Mouse (Mus musculus) hindbrain, embryonic 13.5 days (tissue): ENCODE measurements around the gene Alkbh4. TPM values are rescaled to one million over a fixed set of nuclear protein-coding genes. Genes with fewer than 3 reads are reported as not detected.
"Not testable (repeated sequence)": the region's sequence is repeated elsewhere in the genome, so short reads cannot be mapped to it uniquely, and the experiment has no call there.

Source experiments
- ATAC-seq: fragments of 200-750 bp; cut with Nextera tagmentation; 2 replicates; pipeline ENCODE4 v1.8.0; 2017; ENCODE audit warnings: moderate TSS enrichment; ENCODE audit not compliant: low FRiP score
- H3K27ac ChIP-seq: fragments of 300-500 bp; sonication (generic); 2 replicates; pipeline ENCODE4 v1.5.1; 2015; ENCODE audit warnings: inconsistent platforms, mild to moderate bottlenecking, moderate library complexity
- H3K27me3 ChIP-seq: fragments of 300-500 bp; sonication (generic); 2 replicates; pipeline ENCODE4 v1.6.1; 2015; ENCODE audit warnings: mild to moderate bottlenecking, inconsistent platforms
- H3K36me3 ChIP-seq: fragments of 300-500 bp; sonication (generic); 2 replicates; pipeline ENCODE4 v1.6.1; 2015; ENCODE audit warnings: mild to moderate bottlenecking, inconsistent platforms
- H3K4me1 ChIP-seq: fragments of 300-500 bp; sonication (generic); replicated peaks from 2 replicates; pipeline ENCODE4 v1.6.1; 2015; ENCODE audit warnings: inconsistent platforms
- H3K4me2 ChIP-seq: fragments of 300-500 bp; sonication (generic); 2 replicates; pipeline ENCODE4 v1.6.1; 2015; ENCODE audit warnings: inconsistent platforms, mild to moderate bottlenecking, moderate library complexity
- H3K4me3 ChIP-seq: fragments of 300-500 bp; sonication (generic); 2 replicates; pipeline ENCODE4 v1.5.1; 2015; ENCODE audit warnings: mild to moderate bottlenecking, inconsistent platforms
- H3K9ac ChIP-seq: fragments of 300-500 bp; sonication (generic); 2 replicates; pipeline ENCODE4 v1.6.1; 2015; ENCODE audit warnings: mild to moderate bottlenecking, inconsistent platforms
- H3K9me3 ChIP-seq: fragments of 300-500 bp; sonication (generic); 2 replicates; pipeline ENCODE4 v1.6.1; 2016; ENCODE audit warnings: inconsistent platforms
- WGBS: fragments of 180-500 bp; shearing (Covaris S2); methylation state at CpG from one replicate; pipeline ENCODE4 v1.1.7; 2015; 5-methylcytosine and 5-hydroxymethylcytosine counted together
- polyA plus RNA-seq: library from polyadenylated mRNA; unstranded; fragments of >200 nt; fragmentation: Nextera tagmentation; extraction: Ambion mirVana; gene quantifications from 2 replicates; pipeline ENCODE4 v1.2.1, GENCODE M21; 2015

Gene Alkbh4
- polyA plus RNA-seq, 1 experiment from 2014 or later: 24.6 TPM

DNA sequence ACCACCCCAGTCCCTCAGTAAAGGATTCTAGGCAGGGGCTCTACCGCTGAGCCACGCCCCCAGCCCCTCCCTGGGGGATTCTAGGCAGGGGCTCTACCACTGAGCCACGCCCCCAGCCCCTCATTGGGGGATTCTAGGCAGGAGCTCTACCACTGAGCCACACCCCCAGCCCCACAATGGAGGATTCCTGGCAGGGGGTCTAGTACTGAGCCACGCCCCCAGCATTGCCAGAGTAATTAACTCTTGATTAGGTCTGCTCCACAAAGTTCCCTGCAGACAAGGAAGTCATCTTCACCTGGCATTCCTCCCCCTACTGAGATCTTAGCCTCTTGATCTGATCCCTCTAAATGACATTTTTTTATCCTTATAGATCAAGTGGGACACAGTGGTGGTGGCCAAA lies 22.4 kb upstream of the Alkbh4 start:
- H3K4me2 ChIP-seq, ATAC-seq, H3K9me3 ChIP-seq, H3K9ac ChIP-seq, H3K27me3 ChIP-seq, H3K4me3 ChIP-seq, H3K27ac ChIP-seq, H3K36me3 ChIP-seq: not testable (repeated sequence)
- H3K4me1 ChIP-seq: peaks cover 23% of the 10 kb centered on the region
- WGBS: 47% methylated on average over 4 of the region's 4 CpGs

DNA sequence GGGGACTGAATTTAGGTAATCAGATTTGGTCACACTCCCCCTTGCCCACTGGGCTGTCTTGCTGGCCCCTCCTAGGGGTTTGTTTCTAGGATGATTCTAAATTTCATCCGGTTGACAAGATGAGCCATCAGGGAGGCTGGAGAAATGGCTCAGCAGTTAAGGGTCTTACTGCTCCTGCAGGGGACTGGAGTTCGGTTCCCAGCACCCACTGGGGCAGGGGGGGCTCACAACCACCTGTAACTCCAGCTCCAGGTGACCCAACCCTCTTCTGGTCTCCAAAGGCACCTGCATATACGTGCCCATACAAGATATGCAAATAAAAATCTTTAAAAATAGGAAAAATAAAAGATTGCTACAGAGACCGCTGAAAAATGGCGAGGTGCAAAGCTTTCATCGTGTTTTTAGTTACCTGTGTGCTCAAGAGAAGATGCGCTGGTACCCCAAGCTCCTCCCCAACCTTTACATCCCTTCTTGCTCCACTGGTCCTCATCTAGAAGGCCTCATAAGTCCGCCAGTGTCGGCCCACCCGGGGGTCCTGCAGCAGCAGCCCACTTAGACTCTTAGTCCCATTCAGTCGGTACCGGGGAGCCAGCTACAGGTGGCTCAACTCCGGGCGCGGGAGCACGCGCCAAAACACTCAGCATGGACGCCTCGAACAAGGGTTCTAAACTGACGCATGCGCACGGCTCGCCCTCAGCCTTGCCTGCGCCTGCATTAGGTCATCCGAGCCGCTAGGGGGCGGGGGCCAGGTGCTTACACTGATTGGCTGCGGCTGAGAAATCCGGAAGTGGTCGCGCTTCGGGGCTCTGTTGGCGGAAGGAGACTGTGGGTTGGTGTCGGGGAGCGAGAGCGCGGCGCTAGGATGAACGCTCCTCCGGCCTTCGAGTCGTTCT lies 19.8 kb upstream of the Alkbh4 start, which contains the start of gene Polr2j:
TSS of gene Polr2j (plus strand) at position 741 of the 893 bp plus-strand sequence.
- Histone ChIP-seq H3K27ac (peak within 1 kb of the TSS; percentile 80), H3K4me3 (peak within 1 kb of the TSS; percentile 91), H3K4me1 (peaks cover 26% of the 10 kb centered on the region), H3K4me2 (peak within 1 kb of the TSS; percentile 92), H3K9me3 (no peaks in the 10 kb centered on the region), H3K9ac (peak within 1 kb of the TSS; percentile 91), H3K36me3 (peaks cover 23% of the 10 kb centered on the region), H3K27me3 (no peaks in the 10 kb centered on the region)
- peak; percentile 96 for ATAC-seq
- 3% methylated on average over 37 of the region's 42 CpGs for WGBS

DNA sequence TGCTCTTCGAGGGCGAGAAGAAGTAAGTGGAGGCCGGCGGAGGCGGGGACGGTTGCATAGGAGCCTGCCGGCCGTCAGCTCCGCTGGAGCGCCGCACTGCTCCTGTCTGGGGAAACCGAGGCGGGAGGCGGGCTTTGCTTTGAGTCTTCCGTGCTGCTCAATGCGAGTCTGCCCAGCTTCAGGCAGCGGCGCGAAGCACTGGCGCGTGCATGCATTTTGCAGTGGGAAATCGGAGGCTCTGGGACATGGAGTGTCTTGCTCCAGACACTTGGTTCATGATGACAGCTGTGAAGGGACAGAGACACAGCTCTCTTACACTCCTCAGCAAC lies 19.2 kb upstream of the Alkbh4 start:
- Histone ChIP-seq H3K27me3 (no peaks in the 10 kb centered on the region), H3K36me3 (peaks cover 29% of the 10 kb centered on the region), H3K4me1 (peaks cover 26% of the 10 kb centered on the region), H3K9me3 (no peaks in the 10 kb centered on the region), H3K27ac (peak overlapping the region; percentile 80), H3K9ac (peak overlapping the region; percentile 91), H3K4me3 (peak overlapping the region; percentile 91), H3K4me2 (peak overlapping the region; percentile 92)
- ATAC-seq: peak; percentile 65
- WGBS: under 1% methylated on average over 22 of the region's 22 CpGs

DNA sequence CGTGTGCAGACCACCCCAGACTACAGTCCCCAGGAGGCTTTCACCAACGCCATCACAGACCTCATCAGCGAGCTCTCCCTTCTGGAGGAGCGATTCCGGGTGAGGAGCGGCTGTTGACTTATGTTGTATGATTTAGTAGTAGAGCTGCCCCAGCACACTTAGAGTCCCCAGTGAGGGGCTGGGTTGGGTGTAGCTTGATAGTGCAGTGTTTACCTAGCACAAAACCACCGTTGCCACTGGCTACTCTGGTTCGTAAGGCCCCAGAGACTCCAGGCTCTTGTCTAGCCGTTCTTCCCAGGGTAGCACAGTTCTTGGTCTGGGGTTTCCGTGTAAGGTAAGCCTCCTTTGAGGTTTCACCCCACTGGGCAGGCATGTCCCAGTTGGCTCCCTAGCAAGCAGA lies 13.8 kb upstream of the Alkbh4 start:
- no peak for ATAC-seq
- peaks cover 16% of the 10 kb centered on the region for H3K4me1 ChIP-seq
- no peak overlapping the region for H3K9ac ChIP-seq
- no peaks in the 10 kb centered on the region for H3K9me3 ChIP-seq
- H3K27ac ChIP-seq: no peak overlapping the region
- no peak overlapping the region for H3K4me3 ChIP-seq
- WGBS: 90% methylated on average over 10 of the region's 10 CpGs
- no peaks in the 10 kb centered on the region for H3K27me3 ChIP-seq
- no peak overlapping the region for H3K4me2 ChIP-seq
- H3K36me3 ChIP-seq: peaks cover 81% of the 10 kb centered on the region

DNA sequence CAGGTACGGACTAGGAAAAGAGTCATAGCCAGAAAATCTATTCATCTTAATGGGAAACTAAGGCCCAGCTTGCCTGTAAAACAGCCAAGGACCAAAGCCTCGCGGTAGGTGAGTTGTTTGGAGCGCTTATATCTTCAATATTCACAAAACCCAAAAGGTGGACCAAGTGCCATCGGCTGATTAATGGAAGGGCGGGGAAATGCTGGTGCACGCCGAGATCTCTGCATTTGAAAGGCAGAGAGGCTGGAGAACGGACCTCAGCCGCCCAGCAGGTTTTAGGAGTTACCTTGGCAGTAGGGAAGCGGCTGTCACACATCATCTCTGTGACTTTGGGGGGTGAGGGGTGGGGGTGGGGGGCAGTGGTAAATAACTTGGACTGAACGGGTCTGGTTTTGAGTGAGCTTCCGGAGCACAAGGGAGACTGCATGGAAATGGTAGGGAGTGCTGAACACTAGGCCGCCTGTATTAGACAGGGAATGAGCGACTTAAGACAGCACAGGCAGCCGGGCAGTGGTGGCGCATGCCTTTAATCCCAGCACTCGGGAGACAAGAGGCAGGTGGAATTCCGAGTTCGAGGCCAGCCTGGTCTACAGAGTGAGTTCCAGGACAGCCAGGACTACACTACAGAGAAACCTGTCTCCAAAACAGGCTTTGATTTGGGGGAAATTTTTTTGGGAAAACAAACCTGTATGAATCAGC lies 495 bp downstream of the Alkbh4 start:
- Histone ChIP-seq H3K27ac (peak overlapping the region; percentile 61; the same call in 1 of the 2 replicates), H3K27me3 (no peaks in the 10 kb centered on the region), H3K4me2 (peak overlapping the region; percentile 85), H3K36me3 (peaks cover 60% of the 10 kb centered on the region), H3K9ac (peak overlapping the region; percentile 85), H3K4me1 (peaks cover 25% of the 10 kb centered on the region), H3K4me3 (peak overlapping the region; percentile 62), H3K9me3 (no peaks in the 10 kb centered on the region)
- 13% methylated on average over 20 of the region's 20 CpGs for WGBS
- no peak for ATAC-seq

DNA sequence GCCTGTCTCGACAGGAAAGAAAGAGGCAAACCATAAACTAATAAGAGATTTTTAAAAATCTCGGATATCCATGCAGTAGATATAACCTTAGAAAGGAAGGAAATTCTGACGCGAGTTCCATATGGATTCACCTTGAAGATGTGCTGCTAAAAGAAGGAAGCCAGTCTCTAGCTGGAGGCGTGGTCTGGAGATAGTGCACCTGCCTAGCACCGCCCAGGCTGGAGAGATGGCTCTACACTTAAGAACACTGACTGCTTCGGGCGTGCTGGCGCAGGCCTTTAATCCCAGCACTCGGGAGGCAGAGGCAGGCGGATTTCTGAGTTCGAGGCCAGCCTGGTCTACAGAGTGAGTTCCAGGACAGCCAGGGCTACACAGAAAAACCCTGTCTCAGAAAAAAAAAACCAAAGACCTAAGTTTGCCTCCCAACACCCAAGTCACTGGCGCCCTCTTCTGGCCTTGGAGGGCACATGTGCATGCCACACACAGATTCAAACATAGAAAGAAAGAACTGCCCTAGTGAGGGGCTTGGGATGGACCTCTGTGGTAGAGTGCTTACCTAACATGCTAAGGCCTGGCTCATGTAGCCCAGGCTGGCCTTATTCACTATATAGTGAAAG lies 1.8 kb downstream of the Alkbh4 start:
- Histone ChIP-seq H3K36me3 (peaks cover 60% of the 10 kb centered on the region), H3K4me2 (no peak overlapping the region), H3K4me3 (no peak overlapping the region), H3K4me1 (peaks cover 25% of the 10 kb centered on the region), H3K9ac (no peak overlapping the region), H3K9me3 (no peaks in the 10 kb centered on the region), H3K27ac (no peak overlapping the region), H3K27me3 (no peaks in the 10 kb centered on the region)
- no peak for ATAC-seq
- WGBS: 75% methylated on average over 13 of the region's 13 CpGs

DNA sequence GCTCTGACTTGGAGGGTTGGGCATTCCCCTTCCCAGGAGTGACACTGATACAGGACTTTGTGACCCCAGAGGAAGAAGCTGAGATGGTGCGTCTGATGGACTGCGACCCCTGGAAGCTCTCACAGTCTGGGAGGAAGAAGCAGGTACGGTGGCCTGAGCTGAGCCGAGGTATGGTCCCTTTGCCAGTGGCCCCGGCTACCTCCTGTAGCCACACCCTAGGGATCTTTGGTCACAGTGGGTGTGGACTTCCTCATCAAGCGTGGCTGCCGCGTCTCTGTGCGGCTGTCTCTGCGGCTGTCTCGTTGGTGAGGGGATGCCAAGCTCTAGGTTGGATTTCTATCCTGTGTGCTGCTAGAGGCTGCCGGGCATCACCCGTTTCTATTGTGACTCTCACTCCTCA lies 3.4 kb downstream of the Alkbh4 start:
- no peaks in the 10 kb centered on the region for H3K27me3 ChIP-seq
- 96% methylated on average over 13 of the region's 13 CpGs for WGBS
- peaks cover 24% of the 10 kb centered on the region for H3K4me1 ChIP-seq
- H3K27ac ChIP-seq: no peak overlapping the region
- H3K9me3 ChIP-seq: no peaks in the 10 kb centered on the region
- ATAC-seq: no peak
- no peak overlapping the region for H3K4me2 ChIP-seq
- no peak overlapping the region for H3K4me3 ChIP-seq
- no peak overlapping the region for H3K9ac ChIP-seq
- H3K36me3 ChIP-seq: peaks cover 46% of the 10 kb centered on the region

DNA sequence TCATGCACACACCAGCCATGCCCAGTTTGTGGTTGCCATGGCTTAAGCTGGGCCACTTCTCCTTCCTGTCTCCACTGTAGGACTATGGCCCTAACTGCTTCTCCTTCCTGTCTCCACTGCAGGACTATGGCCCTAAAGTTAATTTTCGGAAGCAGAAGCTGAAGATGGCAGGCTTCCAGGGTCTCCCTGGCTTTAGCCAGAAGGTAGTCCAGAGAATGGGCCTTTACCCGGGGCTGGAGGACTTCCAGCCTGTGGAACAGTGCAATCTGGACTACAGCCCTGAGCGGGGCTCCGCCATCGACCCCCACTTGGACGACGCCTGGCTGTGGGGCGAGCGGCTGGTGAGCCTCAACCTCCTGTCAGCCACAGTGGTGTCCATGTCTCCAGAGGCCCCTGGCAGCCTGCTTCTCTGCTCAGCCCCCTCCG lies 4.1 kb downstream of the Alkbh4 start:
- WGBS: 94% methylated on average over 10 of the region's 10 CpGs
- no peak for ATAC-seq
- Histone ChIP-seq H3K36me3 (peaks cover 46% of the 10 kb centered on the region), H3K4me3 (no peak overlapping the region), H3K9ac (no peak overlapping the region), H3K4me1 (peaks cover 17% of the 10 kb centered on the region), H3K4me2 (no peak overlapping the region), H3K9me3 (no peaks in the 10 kb centered on the region), H3K27ac (no peak overlapping the region), H3K27me3 (no peaks in the 10 kb centered on the region)

DNA sequence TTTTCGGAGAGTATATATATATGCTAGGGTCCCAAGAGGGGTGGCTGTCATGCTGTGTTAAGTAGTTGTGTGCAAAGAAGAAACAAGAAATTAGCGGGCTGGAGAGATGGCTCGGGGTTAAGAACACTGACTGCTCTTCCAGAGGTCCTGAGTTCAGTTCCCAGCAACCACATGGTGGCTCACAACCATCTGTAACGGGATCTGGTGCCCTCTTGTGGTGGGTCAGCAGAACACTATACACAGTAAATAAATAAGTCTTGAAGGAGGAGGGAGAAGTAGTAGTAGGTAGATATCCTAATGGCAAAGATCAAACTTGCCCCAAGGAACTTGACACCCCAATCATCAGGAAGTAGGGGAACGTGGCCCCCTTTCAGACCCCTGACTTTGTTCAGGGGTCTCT lies 6.8 kb downstream of the Alkbh4 start:
- Histone ChIP-seq H3K4me3 (no peak overlapping the region), H3K9ac (no peak overlapping the region), H3K36me3 (peaks cover 46% of the 10 kb centered on the region), H3K4me1 (peaks cover 4% of the 10 kb centered on the region; the same call in 1 of the 2 replicates), H3K27ac (no peak overlapping the region), H3K4me2 (no peak overlapping the region), H3K27me3 (no peaks in the 10 kb centered on the region), H3K9me3 (no peaks in the 10 kb centered on the region)
- WGBS: 89% methylated on average over 5 of the region's 5 CpGs
- ATAC-seq: no peak

DNA sequence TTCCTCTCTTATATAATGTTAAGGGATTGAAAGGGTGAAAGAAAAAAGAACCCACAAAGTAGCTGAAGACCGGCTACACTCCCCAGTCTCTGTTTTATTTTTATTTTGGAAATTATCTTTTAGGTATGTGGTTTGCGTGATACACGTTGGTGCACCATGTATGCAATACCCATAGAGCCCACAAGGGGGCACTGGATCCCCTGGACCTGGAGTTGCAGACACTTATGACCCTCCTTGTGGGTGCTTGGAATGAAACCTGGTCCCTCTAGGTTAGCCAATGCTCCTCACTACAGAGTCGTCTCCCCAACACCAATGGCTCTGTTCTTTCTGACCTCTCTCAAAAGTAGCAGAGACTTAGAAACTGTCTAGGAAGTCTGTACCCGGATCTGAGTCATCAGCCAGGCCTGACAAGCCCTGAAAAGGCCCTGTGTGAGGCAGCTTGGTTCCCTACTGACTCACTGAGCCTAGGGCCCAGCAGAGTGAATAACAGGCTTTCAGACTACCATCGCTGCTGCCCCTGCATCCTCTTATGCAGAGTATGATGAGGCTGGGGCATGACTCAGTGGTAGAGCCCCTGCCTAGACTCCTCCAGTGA lies 7.3 kb downstream of the Alkbh4 start:
- Histone ChIP-seq H3K4me1 (peaks cover under 1% of the 10 kb centered on the region; the same call in 1 of the 2 replicates), H3K9me3 (no peaks in the 10 kb centered on the region), H3K4me3 (no peak overlapping the region), H3K27ac (no peak overlapping the region), H3K36me3 (peaks cover 44% of the 10 kb centered on the region), H3K4me2 (no peak overlapping the region), H3K27me3 (no peaks in the 10 kb centered on the region), H3K9ac (no peak overlapping the region)
- WGBS: 92% methylated on average over 6 of the region's 6 CpGs
- no peak for ATAC-seq

DNA sequence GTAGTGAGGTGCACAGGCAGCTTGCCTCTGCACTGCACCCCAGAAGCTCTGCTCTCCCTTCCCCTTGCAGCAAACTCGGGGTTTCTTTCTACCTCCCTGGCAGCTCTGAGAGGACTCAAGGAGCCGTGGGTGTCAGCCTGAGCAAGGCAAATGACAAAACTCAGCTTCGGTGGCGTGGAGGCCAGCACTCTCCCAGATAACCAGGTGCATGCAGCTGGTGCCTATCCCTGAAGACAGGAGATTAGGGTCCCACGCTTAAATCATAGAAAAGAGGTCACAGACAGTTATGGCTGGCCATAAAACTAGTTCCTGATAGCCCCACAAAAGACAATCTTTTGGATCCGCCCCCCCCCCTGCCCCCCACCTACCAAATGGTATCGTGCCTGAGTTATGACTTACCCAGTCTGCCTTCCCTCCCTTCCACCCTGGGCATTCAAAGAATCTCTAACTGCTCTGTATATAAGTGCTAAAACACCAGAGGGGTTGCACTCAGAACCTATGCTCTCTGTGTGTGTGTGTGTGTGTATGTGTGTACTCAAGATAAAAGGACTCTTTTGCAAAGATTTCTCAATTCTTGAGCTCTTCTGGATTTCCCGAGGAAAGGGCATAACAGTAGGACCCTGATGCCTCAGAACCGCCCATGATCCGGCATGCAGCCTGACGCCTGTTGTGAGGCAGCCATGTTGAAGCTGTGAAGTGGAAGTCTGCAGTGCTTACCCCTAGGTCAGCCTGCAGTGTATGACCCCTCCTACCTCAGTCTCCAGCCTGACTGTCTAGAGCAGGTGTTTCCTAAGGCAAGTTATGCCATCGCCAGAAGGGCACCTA lies 8.9 kb downstream of the Alkbh4 start:
- 79% methylated on average over 12 of the region's 12 CpGs for WGBS
- H3K4me3 ChIP-seq: no peak overlapping the region

More for the DNA sequence above, 8.9 kb downstream of the Alkbh4 start:
- no peak overlapping the region for H3K27ac ChIP-seq
- no peaks in the 10 kb centered on the region for H3K4me1 ChIP-seq
- no peak for ATAC-seq
- no peaks in the 10 kb centered on the region for H3K9me3 ChIP-seq
- H3K27me3 ChIP-seq: no peaks in the 10 kb centered on the region
- H3K4me2 ChIP-seq: no peak overlapping the region
- 0 out of 2 replicates have a peak overlapping the region, but pooled peaks have one; percentile 19 for H3K9ac ChIP-seq
- peaks cover 28% of the 10 kb centered on the region for H3K36me3 ChIP-seq
